Mouse (Mus musculus) midbrain, embryonic 16.5 days (tissue): ENCODE data around the gene BC017158. TPM values are rescaled to one million over a fixed set of nuclear protein-coding genes. Genes with fewer than 3 reads are reported as not detected.

Source experiments
- ATAC-seq: fragments of 200-750 bp; cut with Nextera tagmentation; 2 replicates; pipeline ENCODE4 v1.8.0; 2017; ENCODE audit warnings: moderate TSS enrichment
- H3K27ac ChIP-seq: fragments of 300-500 bp; sonication (generic); 2 replicates; pipeline ENCODE4 v1.5.1; 2014; ENCODE audit warnings: mild to moderate bottlenecking, low read length, mixed read lengths
- H3K27me3 ChIP-seq: fragments of 300-500 bp; sonication (generic); 2 replicates; pipeline ENCODE4 v1.6.1; 2014; ENCODE audit warnings: low read depth, low read length, mixed read lengths; ENCODE audit not compliant: control insufficient read depth, insufficient read depth
- H3K36me3 ChIP-seq: fragments of 300-500 bp; sonication (generic); 2 replicates; pipeline ENCODE4 v1.6.1; 2014; ENCODE audit warnings: mild to moderate bottlenecking, low read length, moderate library complexity, mixed read lengths; ENCODE audit not compliant: control insufficient read depth, insufficient read depth
- H3K4me1 ChIP-seq: fragments of 300-500 bp; sonication (generic); 2 replicates; pipeline ENCODE4 v1.6.1; 2014; ENCODE audit warnings: mild to moderate bottlenecking, low read length, mixed read lengths; ENCODE audit not compliant: control insufficient read depth, insufficient read depth
- H3K4me2 ChIP-seq: fragments of 300-500 bp; sonication (generic); 2 replicates; pipeline ENCODE4 v1.6.1; 2014; ENCODE audit warnings: mild to moderate bottlenecking, low read length, mixed read lengths
- H3K4me3 ChIP-seq: fragments of 300-500 bp; sonication (generic); 2 replicates; pipeline ENCODE4 v1.5.1; 2014; ENCODE audit warnings: low read depth, mild to moderate bottlenecking, low read length, moderate library complexity, mixed read lengths
- H3K9ac ChIP-seq: fragments of 300-500 bp; sonication (generic); 2 replicates; pipeline ENCODE4 v1.6.1; 2014; ENCODE audit warnings: low read depth, low read length, mixed read lengths
- H3K9me3 ChIP-seq: fragments of 300-500 bp; sonication (generic); replicated peaks from 2 replicates; pipeline ENCODE4 v1.6.1; 2014; ENCODE audit warnings: mild to moderate bottlenecking, low read length, mixed read lengths; ENCODE audit not compliant: control insufficient read depth, poor library complexity, severe bottlenecking
- WGBS: fragments of 180-500 bp; shearing (Covaris S2); extraction: QIAGEN DNeasy Blood & Tissue Kit; methylation state at CpG from one replicate; pipeline ENCODE4 v1.1.7; 2014; 5-methylcytosine and 5-hydroxymethylcytosine counted together
- polyA plus RNA-seq: library from polyadenylated mRNA; unstranded; fragments of >200 nt; fragmentation: Nextera tagmentation; extraction: Ambion mirVana; gene quantifications from 2 replicates; pipeline ENCODE4 v1.2.1, GENCODE M21; 2015

Gene BC017158
- polyA plus RNA-seq, 1 experiment from 2014 or later, result 25.9 TPM

- 0 out of 2 replicates have a peak overlapping the region, but pooled peaks have one; percentile 74 for H3K27ac ChIP-seq
- ATAC-seq, result no peak
- no peaks in the 10 kb centered on the region for H3K27me3 ChIP-seq
- H3K9me3 ChIP-seq, result no peaks in the 10 kb centered on the region
- H3K4me1 ChIP-seq, result peaks cover 13% of the 10 kb centered on the region
- H3K4me3 ChIP-seq, result peak overlapping the region; percentile 88
- H3K9ac ChIP-seq, result peak overlapping the region; percentile 94; the same call in 1 of the 2 replicates
- 65% methylated on average over 8 of the region's 8 CpGs for WGBS
- no peaks in the 10 kb centered on the region for H3K36me3 ChIP-seq
- peak overlapping the region; percentile 66 for H3K4me2 ChIP-seq
Measured at GRCm38 (mm10) chr7:128298481-128299342, 742 bp upstream of the BC017158 start.

- Histone ChIP-seq H3K27ac (no peak overlapping the region), H3K9me3 (no peaks in the 10 kb centered on the region), H3K4me2 (peak overlapping the region; percentile 66), H3K4me1 (peaks cover 13% of the 10 kb centered on the region), H3K27me3 (no peaks in the 10 kb centered on the region), H3K36me3 (no peaks in the 10 kb centered on the region), H3K4me3 (peak overlapping the region; percentile 88), H3K9ac (peak overlapping the region; percentile 94)
- 37% methylated on average over 10 of the region's 10 CpGs for WGBS
- no peak for ATAC-seq
Measured at GRCm38 (mm10) chr7:128297291-128297616, 716 bp downstream of the BC017158 start.

- H3K27me3 ChIP-seq, result no peaks in the 10 kb centered on the region
- ATAC-seq, result no peak
- H3K4me3 ChIP-seq, result no peak overlapping the region
- no peak overlapping the region for H3K27ac ChIP-seq
- H3K9me3 ChIP-seq, result no peaks in the 10 kb centered on the region
- peaks cover 13% of the 10 kb centered on the region for H3K4me1 ChIP-seq
- H3K36me3 ChIP-seq, result no peaks in the 10 kb centered on the region
- no peak overlapping the region for H3K4me2 ChIP-seq
- H3K9ac ChIP-seq, result no peak overlapping the region
- WGBS, result 67% methylated on average over 3 of the region's 3 CpGs
Measured at GRCm38 (mm10) chr7:128296514-128296913, 1.5 kb downstream of the BC017158 start.

GRCm38 (mm10) chr7:128294785-128295184 lies 3.2 kb downstream of the BC017158 start:
- Histone ChIP-seq H3K36me3 (no peaks in the 10 kb centered on the region), H3K4me2 (no peak overlapping the region), H3K27me3 (no peaks in the 10 kb centered on the region), H3K27ac (no peak overlapping the region), H3K4me1 (peaks cover 13% of the 10 kb centered on the region), H3K9me3 (no peaks in the 10 kb centered on the region), H3K9ac (no peak overlapping the region), H3K4me3 (no peak overlapping the region)
- WGBS, result 95% methylated on average over 10 of the region's 10 CpGs
- no peak for ATAC-seq

- peaks cover 5% of the 10 kb centered on the region for H3K36me3 ChIP-seq
- H3K9ac ChIP-seq, result no peak overlapping the region
- no peaks in the 10 kb centered on the region for H3K9me3 ChIP-seq
- ATAC-seq, result no peak
- H3K4me3 ChIP-seq, result no peak overlapping the region
- H3K27me3 ChIP-seq, result no peaks in the 10 kb centered on the region
- H3K4me1 ChIP-seq, result no peaks in the 10 kb centered on the region
- 17% methylated on average over 9 of the region's 9 CpGs for WGBS
- H3K27ac ChIP-seq, result no peak overlapping the region
- no peak overlapping the region for H3K4me2 ChIP-seq
Measured at GRCm38 (mm10) chr7:128288923-128289544, 8.9 kb downstream of the BC017158 start.

- H3K4me1 ChIP-seq, result no peaks in the 10 kb centered on the region
- H3K27me3 ChIP-seq, result no peaks in the 10 kb centered on the region
- no peak overlapping the region for H3K27ac ChIP-seq
- no peak overlapping the region for H3K4me2 ChIP-seq
- no peak overlapping the region for H3K4me3 ChIP-seq
- 91% methylated on average over 8 of the region's 8 CpGs for WGBS
- no peaks in the 10 kb centered on the region for H3K9me3 ChIP-seq
- peaks cover 5% of the 10 kb centered on the region for H3K36me3 ChIP-seq
- H3K9ac ChIP-seq, result no peak overlapping the region
- no peak for ATAC-seq
Measured at GRCm38 (mm10) chr7:128285060-128285459, 12.9 kb downstream of the BC017158 start.

- H3K4me3 ChIP-seq, result no peak overlapping the region
- no peaks in the 10 kb centered on the region for H3K4me1 ChIP-seq
- 52% methylated on average over 5 of the region's 5 CpGs for WGBS
- no peaks in the 10 kb centered on the region for H3K27me3 ChIP-seq
- no peak overlapping the region for H3K27ac ChIP-seq
- H3K9me3 ChIP-seq, result no peaks in the 10 kb centered on the region
- H3K36me3 ChIP-seq, result peaks cover 5% of the 10 kb centered on the region
- no peak for ATAC-seq
- H3K4me2 ChIP-seq, result no peak overlapping the region
- H3K9ac ChIP-seq, result no peak overlapping the region
Measured at GRCm38 (mm10) chr7:128284047-128284446, 13.9 kb downstream of the BC017158 start.

- Histone ChIP-seq H3K27me3 (no peaks in the 10 kb centered on the region), H3K4me3 (no peak overlapping the region), H3K27ac (no peak overlapping the region), H3K36me3 (peaks cover 1% of the 10 kb centered on the region), H3K4me1 (no peaks in the 10 kb centered on the region), H3K4me2 (no peak overlapping the region), H3K9me3 (no peaks in the 10 kb centered on the region), H3K9ac (no peak overlapping the region)
- ATAC-seq, result no peak
- 7% methylated on average over 7 of the region's 7 CpGs for WGBS
Measured at GRCm38 (mm10) chr7:128282532-128283244, 15.3 kb downstream of the BC017158 start.

- Histone ChIP-seq H3K4me2 (no peak overlapping the region), H3K4me1 (no peaks in the 10 kb centered on the region), H3K36me3 (peaks cover 3% of the 10 kb centered on the region; the same call in 1 of the 2 replicates), H3K9ac (no peak overlapping the region), H3K4me3 (no peak overlapping the region), H3K27me3 (no peaks in the 10 kb centered on the region), H3K9me3 (no peaks in the 10 kb centered on the region), H3K27ac (no peak overlapping the region)
- WGBS, result 68% methylated on average over 11 of the region's 11 CpGs
- no peak for ATAC-seq
Measured at GRCm38 (mm10) chr7:128281765-128282164, 16.2 kb downstream of the BC017158 start.
